Mouse (Mus musculus) stomach, postnatal 0 days (tissue): Measurements from ENCODE around the gene Hist2h3c1. TPM values are rescaled to one million over a fixed set of nuclear protein-coding genes. Genes with fewer than 3 reads are reported as not detected.

Experiments used
- ATAC-seq: fragments of 200-750 bp; cut with Nextera tagmentation; 2 replicates; pipeline ENCODE4 v1.8.0; 2017; ENCODE audit not compliant: low FRiP score, low TSS enrichment
- DNase-seq: peaks from one replicate; pipeline ENCODE4 v3.0.0-alpha.2; 2016; ENCODE audit warnings: low spot score
- H3K27ac ChIP-seq: fragments of 300-500 bp; sonication (generic); replicated peaks from 2 replicates; pipeline ENCODE4 v1.5.1; 2014; ENCODE audit warnings: mild to moderate bottlenecking, control low read depth
- H3K27me3 ChIP-seq: fragments of 300-500 bp; sonication (generic); 2 replicates; pipeline ENCODE4 v1.6.1; 2014; ENCODE audit warnings: low read length; ENCODE audit not compliant: control insufficient read depth, insufficient read depth
- H3K36me3 ChIP-seq: fragments of 300-500 bp; sonication (generic); 2 replicates; pipeline ENCODE4 v1.6.1; 2014; ENCODE audit warnings: low read length, mixed read lengths; ENCODE audit not compliant: control insufficient read depth, insufficient read depth
- H3K4me1 ChIP-seq: fragments of 300-500 bp; sonication (generic); replicated peaks from 2 replicates; pipeline ENCODE4 v1.6.1; 2014; ENCODE audit warnings: antibody characterized with exemption; ENCODE audit not compliant: control insufficient read depth, insufficient read depth
- H3K4me2 ChIP-seq: fragments of 300-500 bp; sonication (generic); replicated peaks from 2 replicates; pipeline ENCODE4 v1.6.1; 2014; ENCODE audit warnings: low read depth, mild to moderate bottlenecking, control low read depth, moderate library complexity
- H3K4me3 ChIP-seq: fragments of 300-500 bp; sonication (generic); 2 replicates; pipeline ENCODE4 v1.5.1; 2014; ENCODE audit warnings: low read depth, low read length, control low read depth
- H3K9ac ChIP-seq: fragments of 300-500 bp; sonication (generic); 2 replicates; pipeline ENCODE4 v1.6.1; 2014; ENCODE audit warnings: mild to moderate bottlenecking, low read length, control low read depth, mixed read lengths
- H3K9me3 ChIP-seq: fragments of 300-500 bp; sonication (generic); 2 replicates; pipeline ENCODE4 v1.6.1; 2016; ENCODE audit warnings: low read length; ENCODE audit not compliant: control insufficient read depth
- CTCF ChIP-seq: IDR thresholded peaks from 2 replicates; pipeline ENCODE4 v1.5.1; 2016; ENCODE audit warnings: antibody characterized with exemption, low read depth, mild to moderate bottlenecking, moderate library complexity
- EP300 ChIP-seq: optimal IDR thresholded peaks from 2 replicates; pipeline ENCODE3; 2016; ENCODE audit warnings: antibody characterized with exemption
- WGBS: fragments of 180-500 bp; shearing (Covaris S2); extraction: QIAGEN DNeasy Blood & Tissue Kit; methylation state at CpG from one replicate; pipeline ENCODE4 v1.1.7; 2014; 5-methylcytosine and 5-hydroxymethylcytosine counted together
- polyA plus RNA-seq: library from polyadenylated mRNA; unstranded; fragments of >200 nt; fragmentation: Nextera tagmentation; extraction: Ambion mirVana; gene quantifications from 2 replicates; pipeline ENCODE4 v1.2.1, GENCODE M21; 2015

The Hist2h3c1 gene
- polyA plus RNA-seq, 1 experiment from 2014 or later = 1.2 TPM

DNA sequence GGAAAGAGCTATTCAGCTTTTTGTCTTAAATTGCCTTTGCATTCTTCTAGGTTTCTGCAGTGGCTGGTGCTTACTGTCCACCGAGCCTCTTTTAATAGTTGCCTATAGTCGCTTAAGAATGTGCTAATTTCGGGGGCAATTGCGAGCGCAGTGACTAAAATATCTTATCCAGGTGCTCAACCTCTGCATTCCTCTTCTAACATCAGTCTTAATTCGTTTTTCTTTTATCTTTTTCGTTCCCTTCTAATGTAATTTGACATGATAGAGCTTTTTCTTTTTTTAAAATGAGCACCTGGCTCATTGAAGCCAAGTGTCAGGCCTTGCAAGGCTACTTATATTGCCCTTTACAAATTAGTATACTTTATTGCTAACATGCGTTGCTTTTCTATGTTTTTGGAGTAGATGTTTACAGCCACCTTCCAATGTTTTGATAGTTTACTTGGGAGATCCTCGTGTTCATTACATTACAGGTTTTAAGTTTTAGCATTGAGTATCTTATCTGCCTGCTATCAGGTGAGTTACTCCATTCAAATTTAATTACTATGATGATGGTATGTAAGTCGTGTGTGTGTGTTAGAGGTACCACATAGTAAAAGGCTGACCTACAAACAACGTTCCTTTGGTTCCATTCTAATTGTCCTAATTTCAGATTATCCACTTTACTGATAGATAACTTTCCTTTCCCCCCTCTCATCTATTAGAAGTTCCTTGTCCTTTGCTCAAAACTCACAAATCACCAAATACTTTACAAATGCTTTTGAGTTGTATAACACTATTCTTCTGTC lies 1.1 kb downstream of the Hist2h3c1 start:
- Histone ChIP-seq H3K27me3 (no peaks in the 10 kb centered on the region), H3K4me1 (0 out of 2 replicates have a peak, but pooled peaks cover 3% of the 10 kb centered on the region), H3K9me3 (no peaks in the 10 kb centered on the region), H3K4me2 (peak overlapping the region; percentile 41), H3K27ac (no peak overlapping the region), H3K36me3 (no peaks in the 10 kb centered on the region), H3K9ac (peak overlapping the region; percentile 45; the same call in 1 of the 2 replicates), H3K4me3 (peak overlapping the region; percentile 23)
- no peak for TF ChIP-seq EP300
- TF ChIP-seq CTCF = no peak
- DNase-seq = no peak
- 10% methylated on average over 11 of the region's 11 CpGs for WGBS
- no peak for ATAC-seq

DNA sequence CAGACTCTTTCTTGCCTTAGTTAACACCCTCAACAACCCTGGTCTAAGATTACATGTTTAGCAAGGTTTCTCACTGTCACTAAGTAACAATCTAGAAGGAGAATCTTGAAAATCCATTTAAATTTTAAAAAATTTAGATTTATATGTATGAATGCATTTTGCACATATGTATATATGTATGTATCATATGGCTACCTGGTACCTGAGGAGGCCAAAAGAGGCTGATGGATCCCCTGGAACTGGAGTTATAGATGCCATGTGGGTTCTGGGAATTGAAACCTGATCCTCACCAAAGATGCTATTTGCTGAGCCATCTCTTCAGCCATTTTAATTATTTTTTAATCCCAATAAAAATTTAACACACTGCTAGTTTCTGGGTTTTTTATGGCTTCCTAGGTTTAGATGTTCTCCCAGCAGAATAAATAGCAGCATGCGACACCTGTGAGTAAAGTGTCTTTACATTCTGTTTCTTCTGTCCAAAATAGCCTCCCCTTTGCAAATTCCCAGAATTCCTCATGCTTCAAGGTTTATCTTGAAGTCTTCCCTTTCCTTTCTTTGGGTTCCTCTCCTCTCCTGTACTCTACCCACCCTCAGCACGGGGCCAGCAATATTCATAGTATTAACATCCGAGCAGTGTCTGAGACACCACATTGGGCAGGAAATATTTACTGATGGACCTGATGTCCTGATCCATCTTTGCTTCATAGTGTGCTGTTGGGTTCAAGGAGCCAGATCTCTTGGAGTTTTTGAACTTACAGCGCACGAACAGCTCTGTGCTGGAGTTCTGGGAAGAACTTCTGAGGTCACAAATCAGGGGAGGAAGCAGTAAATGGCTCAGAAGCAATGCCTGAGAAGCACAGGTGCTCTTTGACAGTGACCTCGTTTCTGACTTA lies 1.9 kb downstream of the Hist2h3c1 start:
- DNase-seq = no peak
- WGBS = 33% methylated on average over 6 of the region's 6 CpGs
- TF ChIP-seq EP300 = no peak
- no peak for TF ChIP-seq CTCF

DNA sequence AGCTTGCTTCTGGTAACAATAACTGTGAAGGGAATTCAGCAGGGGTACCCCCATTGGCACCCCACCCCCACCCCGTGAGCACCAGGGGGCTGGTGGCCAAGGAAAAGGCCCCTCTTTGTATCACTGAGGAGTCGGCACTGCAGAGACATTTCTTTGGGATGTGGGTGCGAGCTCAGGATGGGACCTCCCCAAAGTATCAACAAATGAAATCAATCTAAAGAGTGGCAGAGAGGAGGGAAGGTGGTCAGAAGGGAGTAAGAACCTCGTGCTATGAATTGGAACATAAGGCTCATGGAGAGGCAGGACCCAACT lies 2.5 kb downstream of the Hist2h3c1 start:
- H3K9ac ChIP-seq = no peak overlapping the region
- 39% methylated on average over 4 of the region's 4 CpGs for WGBS

More for the DNA sequence above, 1.9 kb downstream of the Hist2h3c1 start:
- H3K9ac ChIP-seq = no peak overlapping the region
- H3K9me3 ChIP-seq = no peaks in the 10 kb centered on the region
- ATAC-seq = no peak
- 0 out of 2 replicates have a peak, but pooled peaks cover 3% of the 10 kb centered on the region for H3K4me1 ChIP-seq
- H3K36me3 ChIP-seq = no peaks in the 10 kb centered on the region
- H3K27me3 ChIP-seq = no peaks in the 10 kb centered on the region
- no peak overlapping the region for H3K4me3 ChIP-seq
- peak overlapping the region; percentile 41 for H3K4me2 ChIP-seq
- H3K27ac ChIP-seq = no peak overlapping the region

DNA sequence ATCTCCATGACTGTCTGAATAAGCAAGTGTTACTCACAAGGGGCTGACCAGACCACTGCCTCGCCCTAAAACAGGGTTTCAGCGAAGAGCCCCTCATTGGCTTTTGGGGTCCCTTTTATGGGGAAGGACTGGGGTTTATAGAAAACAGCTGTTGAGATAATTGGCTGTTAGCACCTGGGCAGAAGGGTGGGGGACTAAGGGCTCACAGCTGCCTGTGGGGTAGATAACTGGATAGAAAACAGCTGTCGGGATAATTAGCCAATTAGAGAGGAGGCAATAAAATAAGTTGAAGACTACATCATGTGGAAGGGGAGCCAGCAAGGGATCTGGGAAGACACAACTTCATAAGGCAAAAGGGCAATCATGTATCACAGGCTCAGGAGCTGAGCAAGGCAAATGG lies 4.4 kb downstream of the Hist2h3c1 start:
- TF ChIP-seq CTCF (no peak), EP300 (no peak)
- no peak for DNase-seq
- 81% methylated on average over 3 of the region's 3 CpGs for WGBS
- Histone ChIP-seq H3K4me3 (no peak overlapping the region), H3K9me3 (no peaks in the 10 kb centered on the region), H3K27ac (no peak overlapping the region), H3K4me2 (no peak overlapping the region), H3K27me3 (no peaks in the 10 kb centered on the region), H3K36me3 (no peaks in the 10 kb centered on the region), H3K9ac (no peak overlapping the region), H3K4me1 (no peaks in the 10 kb centered on the region)
- no peak for ATAC-seq

More for the DNA sequence above, 2.5 kb downstream of the Hist2h3c1 start:
- Histone ChIP-seq H3K4me3 (no peak overlapping the region), H3K27ac (no peak overlapping the region), H3K4me2 (peak overlapping the region; percentile 15; the same call in 1 of the 2 replicates), H3K9me3 (no peaks in the 10 kb centered on the region), H3K27me3 (no peaks in the 10 kb centered on the region), H3K36me3 (no peaks in the 10 kb centered on the region), H3K4me1 (0 out of 2 replicates have a peak, but pooled peaks cover 2% of the 10 kb centered on the region)
- no peak for DNase-seq
- no peak for ATAC-seq
- TF ChIP-seq CTCF = no peak
- TF ChIP-seq EP300 = no peak

DNA sequence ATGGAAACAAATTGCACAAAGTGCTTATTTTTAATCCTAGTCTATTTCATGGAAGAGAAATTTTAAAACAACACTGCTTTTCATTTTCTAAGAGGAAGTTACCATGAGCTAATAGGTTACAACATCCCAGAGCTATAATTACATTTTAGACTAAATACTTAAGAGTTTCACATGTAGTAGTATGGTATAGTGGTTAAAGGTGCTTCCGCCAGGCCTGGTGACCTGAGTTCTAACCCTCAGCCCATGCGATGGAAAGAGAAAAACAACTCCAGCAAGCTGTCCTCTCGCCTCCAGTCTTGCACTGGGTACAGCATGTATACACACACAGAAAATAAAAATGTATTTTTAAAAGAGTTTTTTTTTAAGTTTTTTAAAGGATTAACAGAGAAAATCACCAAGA lies 5.3 kb downstream of the Hist2h3c1 start:
- DNase-seq (no peak), ATAC-seq (no peak)
- no peaks in the 10 kb centered on the region for H3K27me3 ChIP-seq
- no peak overlapping the region for H3K9ac ChIP-seq
- H3K4me3 ChIP-seq = no peak overlapping the region
- no peaks in the 10 kb centered on the region for H3K36me3 ChIP-seq
- no peak overlapping the region for H3K4me2 ChIP-seq
- H3K27ac ChIP-seq = no peak overlapping the region
- 88% methylated on average over 3 of the region's 3 CpGs for WGBS
- H3K4me1 ChIP-seq = no peaks in the 10 kb centered on the region; the same call in 1 of the 2 replicates
- H3K9me3 ChIP-seq = no peaks in the 10 kb centered on the region
- no peak for TF ChIP-seq EP300
- TF ChIP-seq CTCF = no peak
